Mouse (Mus musculus) thymus, postnatal 14 days (tissue): Measurements from ENCODE around the gene Rnf144a.
A peak's percentile ranks its signal among the peaks of the same experiment; 100 is the strongest.

Experiments used
- DNase-seq: peaks from one replicate; pipeline ENCODE4 v3.0.0; 2021

Rnf144a gene

DNA sequence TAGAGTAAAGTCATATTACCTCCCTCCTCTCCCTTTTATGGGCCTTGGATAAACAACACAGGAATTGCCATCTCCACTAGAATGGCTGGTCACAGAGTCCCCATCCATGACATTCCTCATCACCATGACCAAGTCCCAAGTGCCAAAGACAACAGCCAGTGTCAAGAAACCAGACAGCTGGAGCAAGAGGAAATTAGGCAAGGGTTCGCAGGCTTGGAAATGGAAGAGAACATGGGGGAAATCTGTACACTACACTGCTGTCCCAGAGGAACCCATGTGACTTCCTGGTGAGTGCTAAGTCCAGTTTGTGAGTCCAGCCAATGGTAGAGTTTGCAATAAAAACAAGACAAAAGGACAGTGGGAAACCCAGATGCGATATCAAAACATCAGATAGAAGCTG lies 47.7 kb downstream of the Rnf144a start:
- DNase-seq: no peak

DNA sequence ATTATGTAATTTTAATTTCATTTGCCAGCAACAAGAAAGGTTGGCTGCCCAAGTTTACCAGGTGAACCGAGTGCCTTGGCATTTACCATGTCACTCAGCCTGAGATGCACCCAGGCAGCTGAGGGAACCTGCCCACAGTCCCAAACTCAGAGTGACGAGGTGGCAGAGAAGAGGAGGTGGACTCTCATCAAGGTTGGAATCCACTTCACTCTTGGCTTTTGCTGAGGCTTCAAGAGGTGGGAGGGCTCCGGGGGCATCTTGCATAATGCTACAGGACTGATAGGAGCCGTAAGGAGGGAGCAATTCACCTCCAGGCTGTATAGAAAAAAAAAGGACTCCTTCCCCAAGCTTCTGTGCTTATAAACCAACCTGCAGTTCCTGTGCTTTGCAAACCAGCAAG lies 48.7 kb downstream of the Rnf144a start:
- DNase-seq: no peak

DNA sequence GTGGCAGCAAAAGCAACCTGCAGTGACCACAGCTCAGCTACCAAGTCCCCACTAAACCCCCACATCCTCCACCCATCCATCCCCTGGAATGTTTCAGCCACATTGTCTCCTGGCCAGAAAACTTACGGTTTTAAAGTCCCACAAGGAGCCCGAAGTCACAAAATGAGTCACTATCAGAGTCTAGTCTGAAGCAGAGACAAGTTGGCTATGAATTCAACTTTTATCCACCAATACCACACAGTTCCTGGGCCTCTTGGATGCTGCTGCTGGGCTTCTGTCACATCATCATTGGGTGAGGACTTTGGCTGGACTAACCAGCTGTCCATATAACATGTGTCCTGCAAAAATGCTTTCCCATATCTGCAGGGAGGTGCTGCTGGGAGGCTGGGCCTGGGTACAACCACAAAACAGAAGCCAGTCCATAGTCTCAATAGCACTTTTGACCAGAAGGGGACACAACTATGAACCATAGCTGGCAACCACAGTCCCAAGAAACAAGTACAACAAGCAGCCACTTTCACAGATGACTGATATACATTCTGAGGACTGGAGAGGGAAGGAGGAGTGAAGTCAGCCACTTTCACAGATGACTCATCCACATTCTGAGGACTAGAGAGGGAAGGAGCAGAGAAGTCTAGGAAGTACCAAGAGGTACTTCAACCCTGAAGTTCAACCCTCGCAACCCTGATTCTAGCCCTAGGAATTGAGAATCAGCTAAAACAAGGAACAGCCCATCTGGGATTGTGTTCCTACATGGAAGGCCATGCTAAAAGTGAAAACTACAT lies 49.3 kb downstream of the Rnf144a start:
- no peak for DNase-seq

DNA sequence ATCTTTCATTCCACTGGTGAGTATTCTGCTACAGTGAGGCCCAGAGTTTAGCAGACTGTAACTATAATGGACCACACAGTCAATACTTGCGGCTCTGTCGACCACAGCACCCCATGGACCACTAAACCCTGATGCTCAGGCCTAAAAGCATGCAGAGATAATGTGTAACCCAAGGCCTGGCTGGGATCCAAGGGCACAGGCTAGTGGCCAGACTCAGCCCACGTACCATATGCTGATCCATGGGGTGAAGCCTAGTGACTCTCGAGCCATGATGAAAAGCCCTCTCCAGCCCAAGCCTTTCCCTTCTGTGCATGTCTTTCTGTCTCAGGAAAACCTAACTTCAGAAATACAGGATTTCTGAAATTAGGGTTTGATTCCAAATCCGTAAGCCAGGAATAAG lies 50.2 kb downstream of the Rnf144a start:
- no peak for DNase-seq

DNA sequence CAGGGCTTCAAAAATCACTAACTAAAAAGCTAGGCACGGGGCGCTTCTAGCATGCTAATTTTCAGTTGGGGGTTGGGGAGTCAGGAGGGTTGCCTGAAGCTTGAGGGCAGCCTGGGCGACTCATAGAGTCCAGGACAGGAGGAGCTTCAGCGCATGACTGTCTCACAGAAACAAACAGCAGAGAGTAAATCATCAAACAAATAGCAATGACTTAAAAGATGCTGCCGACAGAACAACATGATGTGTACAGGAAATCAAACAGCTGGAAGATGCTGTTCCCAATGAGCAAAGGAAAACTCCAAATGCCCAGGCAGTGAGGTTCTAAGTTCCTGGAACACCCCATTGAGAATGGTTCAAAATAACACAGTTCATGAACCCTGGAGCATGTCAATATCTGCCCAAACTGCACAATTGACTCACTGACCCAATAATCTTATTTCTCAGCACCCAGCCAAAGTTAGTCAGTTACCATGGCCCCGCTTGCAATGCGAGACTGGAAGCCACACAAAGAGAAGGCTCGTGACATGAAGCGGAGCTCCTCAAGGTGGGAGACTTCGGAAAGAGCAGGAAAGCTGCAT lies 54.0 kb downstream of the Rnf144a start:
- no peak for DNase-seq

DNA sequence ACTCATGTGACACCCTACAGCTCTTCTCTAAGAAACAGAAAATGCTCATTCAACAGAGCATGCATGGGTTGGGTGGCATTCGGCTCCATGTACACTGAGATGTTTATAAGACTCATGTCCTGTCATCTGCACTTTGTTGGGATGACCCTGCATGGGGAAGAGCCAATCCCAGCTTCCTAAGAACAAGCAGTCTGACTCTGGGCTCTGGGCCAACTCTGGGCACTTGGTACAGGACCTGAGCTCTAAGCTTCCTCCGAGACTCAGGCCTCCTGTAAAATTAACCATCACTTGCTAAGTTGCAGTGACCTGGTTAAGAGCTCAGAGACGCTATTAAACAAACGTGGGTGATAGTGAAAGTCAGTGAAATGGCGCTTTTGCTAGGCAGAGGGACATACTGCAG lies 55.2 kb downstream of the Rnf144a start:
- DNase-seq: no peak

DNA sequence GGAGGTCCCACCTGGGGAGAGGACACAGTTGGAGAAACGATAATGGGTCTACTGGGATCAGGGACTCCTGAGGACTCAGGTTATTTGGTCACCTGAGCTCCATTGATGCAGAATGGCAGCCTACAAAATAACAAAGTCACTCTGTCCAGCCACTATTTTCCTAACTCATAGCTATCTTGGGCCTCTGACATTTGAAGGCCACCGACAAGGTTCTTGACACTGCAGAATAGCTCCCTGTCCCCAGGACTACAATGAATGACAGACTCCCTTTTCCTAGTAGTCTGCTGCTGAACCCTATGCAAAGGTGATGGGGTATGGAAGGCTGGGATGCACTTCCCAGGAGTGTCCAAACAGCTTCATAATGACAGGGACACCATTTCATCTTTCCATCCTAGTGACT lies 55.8 kb downstream of the Rnf144a start:
- DNase-seq: no peak

DNA sequence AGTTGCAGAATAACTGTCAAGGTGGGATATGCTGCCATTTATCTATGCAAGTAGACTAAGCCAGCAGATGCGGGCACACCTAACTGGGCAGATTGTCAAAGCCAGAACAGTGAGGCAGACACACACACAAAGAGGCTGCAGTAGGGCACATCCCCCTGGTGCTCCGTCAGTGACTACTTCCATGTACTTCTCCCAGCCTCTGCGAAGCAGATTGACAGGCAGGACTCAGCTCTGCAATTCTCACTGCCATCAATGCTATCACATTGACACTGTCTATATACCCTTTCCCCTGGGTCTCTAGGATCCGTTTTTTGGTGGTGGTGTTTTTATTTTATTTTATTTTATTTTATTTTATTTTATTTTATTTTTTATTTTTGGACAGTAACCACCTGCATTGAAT lies 57.8 kb downstream of the Rnf144a start:
- no peak for DNase-seq

DNA sequence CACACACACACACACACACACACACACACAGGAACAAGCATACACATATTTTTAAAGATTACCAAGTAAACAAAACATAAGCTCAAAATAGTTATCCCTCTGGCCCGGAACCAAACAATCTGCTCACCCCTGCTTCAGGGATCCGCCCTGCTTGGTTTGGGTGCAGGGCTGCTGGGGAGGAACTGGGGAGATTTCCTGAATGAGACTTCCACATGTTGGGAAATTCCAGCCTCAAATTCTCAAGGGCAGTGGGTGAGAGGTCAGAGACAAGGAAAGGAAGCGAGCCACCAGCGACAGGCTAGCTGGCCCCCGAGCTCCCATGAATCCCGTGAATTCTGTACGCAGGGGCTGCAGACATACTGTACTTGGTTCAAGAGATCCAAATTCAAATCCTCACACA lies 58.9 kb downstream of the Rnf144a start:
- no peak for DNase-seq

DNA sequence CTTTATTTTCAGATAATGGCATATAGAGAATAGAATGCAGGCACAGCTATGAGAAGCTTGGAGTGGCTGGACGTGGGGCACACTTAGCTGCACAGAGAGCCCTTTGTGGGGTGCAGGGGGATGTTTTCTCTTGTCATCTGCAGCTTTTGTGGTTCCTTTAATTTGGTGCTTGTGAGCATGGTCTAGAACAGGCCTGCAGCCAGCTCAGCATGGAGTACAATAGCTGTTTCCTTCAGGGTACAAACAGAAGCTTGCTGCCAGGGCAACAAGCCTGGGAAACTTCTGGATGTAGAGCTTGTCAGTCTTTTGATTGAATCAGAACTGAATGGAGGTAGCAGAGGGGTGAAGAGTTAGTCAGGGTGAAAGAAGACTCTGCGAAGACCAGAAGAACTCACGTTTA lies 63.7 kb downstream of the Rnf144a start:
- no peak for DNase-seq

DNA sequence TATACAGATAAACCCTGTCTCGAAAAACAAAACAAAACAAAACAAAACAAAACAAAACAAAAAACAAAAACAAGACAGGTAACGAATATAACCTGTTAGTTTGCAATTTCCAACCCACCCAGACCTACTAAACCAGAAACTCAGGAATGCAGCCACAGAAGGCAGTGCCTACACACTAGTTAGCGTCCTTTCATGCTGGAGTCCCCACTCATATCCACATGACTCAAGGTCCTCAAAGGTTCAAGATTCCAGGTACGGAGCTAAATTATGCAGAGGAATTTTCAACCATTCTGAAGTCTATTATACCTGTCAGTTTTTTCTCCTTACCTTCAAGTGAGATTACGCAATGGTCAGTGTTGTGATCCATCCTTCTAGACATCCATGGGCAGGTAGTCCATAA lies 70.6 kb downstream of the Rnf144a start:
- no peak for DNase-seq

DNA sequence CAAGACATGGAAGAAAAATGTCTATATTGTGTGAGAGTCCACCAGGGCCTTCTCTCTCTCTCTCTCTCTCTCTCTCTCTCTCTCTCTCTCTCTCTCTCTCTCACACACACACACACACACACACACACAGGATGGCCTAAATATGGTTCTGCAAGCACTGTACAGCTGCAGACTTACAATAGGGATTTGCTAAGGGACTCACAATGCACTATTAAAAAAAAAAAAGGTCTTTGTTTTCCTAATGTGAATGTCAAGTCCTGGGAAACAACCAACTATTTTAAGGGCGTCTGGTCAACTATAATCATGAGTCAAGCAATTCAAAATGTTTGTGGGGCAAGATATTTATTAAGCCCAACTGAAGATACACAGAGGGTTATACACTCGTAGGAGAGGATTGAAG lies 71.9 kb downstream of the Rnf144a start:
- no peak for DNase-seq

DNA sequence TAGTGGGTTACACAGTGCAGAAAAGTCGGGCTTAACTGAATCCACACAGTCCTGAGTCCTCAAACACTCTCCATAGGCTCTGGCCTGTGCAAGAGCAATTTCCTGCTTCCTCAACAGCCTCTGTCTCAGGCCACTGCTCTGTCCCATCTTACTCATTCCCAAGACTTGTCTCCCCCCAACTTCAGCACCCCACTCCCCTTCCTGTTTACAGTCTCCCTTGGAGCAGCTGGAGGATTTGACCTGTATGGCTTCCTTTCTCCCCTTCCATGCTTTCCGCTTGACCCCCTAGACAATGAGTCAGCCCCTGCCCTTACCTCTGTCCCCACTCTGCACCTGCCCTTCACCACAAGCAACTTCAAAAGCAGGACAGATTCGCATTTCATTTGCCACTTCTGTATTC lies 72.4 kb downstream of the Rnf144a start:
- DNase-seq: no peak

DNA sequence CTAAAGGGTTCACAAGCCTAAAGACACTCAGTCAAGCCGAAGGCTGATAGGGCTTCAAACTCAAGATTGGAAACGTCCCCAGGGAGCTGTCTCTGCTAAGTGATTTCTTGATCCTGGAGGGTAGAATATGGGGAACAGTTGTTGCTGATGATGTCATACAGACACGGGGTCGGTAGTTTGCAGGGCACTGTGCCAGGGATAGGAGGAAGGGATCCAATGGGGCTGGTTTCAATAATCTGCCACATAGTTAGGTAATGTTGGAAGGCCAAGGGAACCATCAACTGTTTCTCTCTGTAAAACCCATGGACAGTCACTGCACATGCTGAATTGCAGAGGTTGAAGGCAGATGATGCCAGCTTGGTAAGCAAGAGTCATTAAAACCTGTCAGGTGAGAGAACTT lies 73.0 kb downstream of the Rnf144a start:
- DNase-seq: no peak

DNA sequence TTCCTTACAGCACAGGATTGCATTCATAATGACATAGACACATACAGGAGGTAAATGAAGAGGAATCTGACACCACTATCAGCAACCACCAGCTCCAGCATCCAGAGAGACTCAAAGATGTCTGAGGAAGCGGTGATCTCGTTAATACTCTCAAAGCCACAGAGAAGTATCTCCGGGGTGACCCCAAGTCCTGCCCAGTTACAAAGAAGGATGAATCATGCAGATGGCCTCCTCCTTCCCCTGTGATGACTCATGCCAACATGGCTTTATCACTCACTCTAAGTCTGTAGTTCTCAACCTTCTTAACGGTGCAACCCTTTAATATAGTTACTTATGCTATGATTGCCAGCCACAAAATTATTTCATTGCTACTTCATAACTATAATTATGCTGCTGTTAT lies 74.4 kb downstream of the Rnf144a start:
- DNase-seq: no peak

DNA sequence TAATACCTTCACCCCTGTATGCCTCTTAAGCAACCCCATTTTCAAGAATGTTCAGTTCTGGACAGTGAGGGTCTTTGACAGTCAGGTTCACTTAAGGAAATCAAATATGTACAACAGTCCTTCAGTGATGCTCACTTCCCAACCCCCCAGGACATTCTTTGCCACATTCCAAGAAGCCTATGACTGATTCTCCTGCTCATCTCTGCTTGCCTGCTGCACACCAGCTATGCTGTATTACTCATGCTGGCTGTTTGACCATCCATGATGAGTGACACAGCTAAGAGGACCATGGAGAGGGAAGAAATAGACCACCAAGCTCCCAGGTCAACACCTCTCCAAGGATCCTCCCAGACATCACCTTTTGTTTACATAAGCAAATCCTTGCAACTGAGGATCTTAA lies 75.2 kb downstream of the Rnf144a start:
- no peak for DNase-seq

DNA sequence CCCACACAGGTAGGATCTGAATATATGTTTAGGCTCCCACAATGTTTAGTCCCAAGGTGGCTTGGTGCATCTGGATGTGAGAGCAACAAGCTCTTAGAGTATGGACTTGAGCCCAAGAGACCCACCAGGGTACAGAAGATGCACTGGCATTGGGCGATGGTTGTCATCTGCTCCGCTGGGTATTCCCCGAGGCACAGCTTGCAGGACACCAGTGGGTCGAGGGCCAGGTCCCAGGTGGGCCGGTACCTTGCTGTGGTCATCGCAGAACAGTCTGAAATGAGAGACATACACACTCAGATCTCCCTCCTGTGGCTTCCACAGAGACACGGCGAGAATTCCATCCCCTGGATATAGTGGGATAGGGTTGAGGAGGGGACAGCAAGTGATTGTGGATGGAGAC lies 75.9 kb downstream of the Rnf144a start:
- no peak for DNase-seq

DNA sequence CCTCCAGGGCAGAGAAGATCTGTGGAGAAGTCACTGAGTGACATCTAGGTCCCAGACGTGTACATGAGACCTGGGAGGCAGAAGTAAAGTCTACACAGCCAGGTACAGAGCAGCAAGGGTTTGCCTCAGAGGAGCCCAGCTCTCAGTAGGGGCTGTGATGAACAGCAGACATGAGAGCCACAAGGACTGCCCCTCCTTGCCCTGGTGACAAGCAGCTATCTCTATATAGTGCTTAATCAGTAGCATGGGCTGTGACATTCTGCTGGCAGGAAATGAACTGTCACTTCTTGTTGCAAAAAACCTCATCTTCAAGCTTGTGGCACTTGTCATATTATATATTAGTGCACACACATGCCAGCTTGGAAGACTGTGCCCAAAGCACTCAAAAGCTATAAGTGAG lies 81.4 kb downstream of the Rnf144a start:
- no peak for DNase-seq

DNA sequence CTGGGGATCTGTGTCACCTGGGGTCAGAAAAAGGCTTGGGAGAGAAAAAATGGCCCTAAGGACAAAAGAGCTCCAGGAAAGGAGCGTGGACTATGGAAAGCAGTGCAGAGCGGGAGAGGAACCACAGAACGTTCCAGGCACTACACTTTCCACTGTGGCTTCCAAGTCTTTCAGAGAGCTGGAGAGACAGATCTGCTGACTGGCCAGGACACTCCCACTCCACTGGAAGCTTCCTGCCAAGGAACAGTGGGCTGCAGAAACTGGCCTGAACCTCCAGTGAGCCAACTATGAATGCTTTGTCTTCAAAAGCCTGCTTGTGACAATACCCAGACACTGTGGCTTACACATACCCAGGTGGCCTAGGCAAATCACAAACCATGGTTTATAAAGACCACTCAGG lies 84.0 kb downstream of the Rnf144a start:
- DNase-seq: no peak

DNA sequence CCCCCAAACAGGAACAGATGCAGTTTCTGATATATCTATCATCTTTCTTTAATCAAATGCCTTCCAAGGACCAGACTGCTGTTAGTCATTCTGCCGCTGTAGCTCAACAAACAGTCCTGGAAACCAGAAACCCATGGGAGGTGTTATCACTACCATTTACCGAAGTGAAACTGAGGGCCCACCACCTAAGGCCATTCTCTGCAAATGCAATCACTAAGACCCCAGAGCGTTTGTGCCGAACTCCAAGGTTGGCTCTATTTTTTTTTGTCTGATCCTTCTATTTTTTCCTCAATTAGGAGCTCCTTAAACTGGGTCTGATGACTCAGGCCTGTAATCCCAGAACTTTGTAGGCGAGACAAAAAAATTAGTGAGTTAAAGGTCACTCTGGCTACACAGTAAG lies 85.3 kb downstream of the Rnf144a start:
- DNase-seq: no peak

DNA sequence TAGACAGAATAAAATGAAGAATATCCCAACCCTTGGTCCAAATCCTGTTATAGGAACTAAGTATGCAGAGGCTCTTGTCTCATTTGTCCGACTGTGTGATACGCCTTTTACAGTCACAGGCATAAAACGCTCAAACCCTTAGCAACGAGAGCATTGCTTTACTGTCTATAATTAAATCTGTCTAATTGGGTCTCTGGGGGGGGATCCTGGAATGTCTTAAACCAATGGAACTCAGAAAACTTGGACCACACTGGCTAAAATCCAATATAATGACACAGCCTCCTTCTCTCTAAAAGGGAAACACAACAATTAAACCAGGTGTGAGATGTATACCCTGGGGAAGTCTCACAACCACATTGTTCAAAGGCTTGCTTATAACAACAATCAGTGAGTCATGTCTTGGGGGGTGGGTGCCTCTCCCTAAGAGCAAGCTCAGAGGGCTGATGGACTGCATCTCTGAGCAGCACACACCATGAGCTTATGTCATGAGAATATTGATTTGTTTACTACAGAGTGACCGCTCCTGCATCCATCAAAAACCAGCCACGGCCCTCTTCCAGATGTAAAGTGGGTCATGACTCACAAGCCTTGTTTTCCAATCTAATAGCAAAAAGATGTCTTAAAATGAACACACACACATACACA lies 85.9 kb downstream of the Rnf144a start:
- DNase-seq: no peak

DNA sequence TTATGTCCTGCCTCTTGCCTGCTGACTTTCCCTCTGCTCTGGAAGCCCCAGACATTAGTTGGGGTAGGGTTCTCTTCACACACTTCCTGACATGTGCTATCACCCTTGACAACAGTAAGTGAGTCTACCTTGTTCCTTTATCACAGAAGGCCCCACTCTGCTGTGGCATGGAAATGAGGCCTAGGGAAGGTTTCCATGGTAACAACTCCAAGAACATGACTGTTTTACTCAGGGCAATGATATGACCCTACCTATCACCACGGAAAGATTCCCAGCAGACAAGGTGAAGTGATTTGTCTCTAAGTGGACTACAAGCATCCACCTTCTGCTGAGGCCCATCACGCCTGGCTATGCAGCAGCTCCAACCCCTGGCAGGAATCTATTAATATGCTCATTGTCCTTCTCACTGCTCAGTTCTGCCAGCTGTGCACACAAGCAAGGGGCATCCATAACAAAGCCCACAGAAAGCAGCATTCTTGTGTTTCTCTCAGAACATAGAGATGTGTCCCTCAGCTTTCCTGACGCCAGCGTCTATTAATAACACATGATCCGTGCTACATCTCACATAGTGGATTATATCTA lies 91.2 kb downstream of the Rnf144a start:
- no peak for DNase-seq

DNA sequence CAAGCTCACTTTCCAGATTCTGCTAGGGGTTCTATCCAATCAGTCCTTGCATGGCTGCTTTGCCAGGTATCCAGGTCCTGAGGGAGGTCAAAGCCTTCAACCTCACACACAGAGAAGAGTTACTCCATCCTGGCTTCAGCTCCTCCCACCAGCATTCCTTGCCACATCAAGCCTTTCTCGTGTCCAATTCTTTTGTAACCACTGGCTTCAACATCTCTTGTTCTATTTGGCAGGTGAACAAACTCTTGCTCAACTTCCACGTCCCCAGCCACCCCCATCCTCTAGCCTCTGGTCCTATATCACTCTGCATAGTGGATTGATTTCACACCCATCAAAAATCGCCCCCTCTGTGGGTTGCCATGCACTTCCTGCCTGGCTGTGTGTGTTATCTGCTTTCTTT lies 98.8 kb downstream of the Rnf144a start:
- no peak for DNase-seq

DNA sequence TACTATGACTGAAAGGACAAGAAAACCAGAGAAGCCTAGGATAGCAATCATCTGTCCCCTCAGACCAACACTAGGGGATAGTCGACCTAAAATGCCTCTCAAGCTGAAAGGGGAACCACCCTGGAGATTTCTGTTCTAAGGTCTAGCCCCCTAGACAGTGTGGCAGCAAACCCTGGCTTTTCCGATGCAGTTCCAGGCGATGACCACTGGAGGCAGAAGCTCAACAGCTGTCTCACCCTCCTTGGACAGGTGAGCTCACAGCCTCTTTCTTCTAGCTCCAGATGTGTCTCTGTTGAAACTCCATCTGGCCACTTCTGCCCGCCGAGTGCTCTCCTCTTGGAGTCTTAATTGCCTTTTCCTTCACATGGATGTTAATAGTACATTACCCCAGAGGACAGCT lies 100.1 kb downstream of the Rnf144a start:
- DNase-seq: peak; percentile 71
